Mouse (Mus musculus) midbrain, embryonic 13.5 days (tissue): Measurements from ENCODE around the gene 2900011O08Rik. TPM values are rescaled to one million over a fixed set of nuclear protein-coding genes. Genes with fewer than 3 reads are reported as not detected.
"Not testable (repeated sequence)": the region's sequence is repeated elsewhere in the genome, so short reads cannot be mapped to it uniquely, and the experiment has no call there.

Experiments
- ATAC-seq: fragments of 200-750 bp; cut with Nextera tagmentation; 2 replicates; pipeline ENCODE4 v1.8.0; 2017; ENCODE audit warnings: mild to moderate bottlenecking, moderate TSS enrichment, moderate library complexity
- H3K27ac ChIP-seq: fragments of 300-500 bp; sonication (generic); 2 replicates; pipeline ENCODE4 v1.5.1; 2015; ENCODE audit warnings: inconsistent platforms, mild to moderate bottlenecking, moderate library complexity
- H3K27me3 ChIP-seq: fragments of 300-500 bp; sonication (generic); 2 replicates; pipeline ENCODE4 v1.6.1; 2015; ENCODE audit warnings: mild to moderate bottlenecking, inconsistent platforms
- H3K36me3 ChIP-seq: fragments of 300-500 bp; sonication (generic); 2 replicates; pipeline ENCODE4 v1.6.1; 2015; ENCODE audit warnings: mild to moderate bottlenecking, inconsistent platforms
- H3K4me1 ChIP-seq: fragments of 300-500 bp; sonication (generic); replicated peaks from 2 replicates; pipeline ENCODE4 v1.6.1; 2015; ENCODE audit warnings: inconsistent platforms
- H3K4me2 ChIP-seq: fragments of 300-500 bp; sonication (generic); replicated peaks from 2 replicates; pipeline ENCODE4 v1.6.1; 2015; ENCODE audit warnings: moderate library complexity, mild to moderate bottlenecking, inconsistent platforms
- H3K4me3 ChIP-seq: fragments of 300-500 bp; sonication (generic); replicated peaks from 2 replicates; pipeline ENCODE4 v1.5.1; 2015; ENCODE audit warnings: mild to moderate bottlenecking, inconsistent platforms
- H3K9ac ChIP-seq: fragments of 300-500 bp; sonication (generic); replicated peaks from 2 replicates; pipeline ENCODE4 v1.6.1; 2015; ENCODE audit warnings: mild to moderate bottlenecking, inconsistent platforms
- H3K9me3 ChIP-seq: fragments of 300-500 bp; sonication (generic); 2 replicates; pipeline ENCODE4 v1.6.1; 2016; ENCODE audit warnings: mild to moderate bottlenecking, inconsistent platforms
- WGBS: fragments of 180-500 bp; shearing (Covaris S2); methylation state at CpG from one replicate; pipeline ENCODE4 v1.1.7; 2015; 5-methylcytosine and 5-hydroxymethylcytosine counted together
- polyA plus RNA-seq: library from polyadenylated mRNA; unstranded; fragments of >200 nt; fragmentation: Nextera tagmentation; extraction: Ambion mirVana; gene quantifications from 2 replicates; pipeline ENCODE4 v1.2.1, GENCODE M21; 2015

The 2900011O08Rik gene
- polyA plus RNA-seq, 1 experiment from 2014 or later, result 111 TPM

- Histone ChIP-seq H3K4me3 (no peak overlapping the region), H3K4me2 (no peak overlapping the region), H3K4me1 (no peaks in the 10 kb centered on the region), H3K9me3 (no peaks in the 10 kb centered on the region), H3K27me3 (no peaks in the 10 kb centered on the region), H3K36me3 (0 out of 2 replicates have a peak, but pooled peaks cover 6% of the 10 kb centered on the region), H3K9ac (no peak overlapping the region), H3K27ac (no peak overlapping the region)
- 86% methylated on average over 4 of the region's 4 CpGs for WGBS
- ATAC-seq, result no peak
Measured at GRCm38 (mm10) chr16:14046224-14046756, 59.9 kb downstream of the 2900011O08Rik start.

DNA sequence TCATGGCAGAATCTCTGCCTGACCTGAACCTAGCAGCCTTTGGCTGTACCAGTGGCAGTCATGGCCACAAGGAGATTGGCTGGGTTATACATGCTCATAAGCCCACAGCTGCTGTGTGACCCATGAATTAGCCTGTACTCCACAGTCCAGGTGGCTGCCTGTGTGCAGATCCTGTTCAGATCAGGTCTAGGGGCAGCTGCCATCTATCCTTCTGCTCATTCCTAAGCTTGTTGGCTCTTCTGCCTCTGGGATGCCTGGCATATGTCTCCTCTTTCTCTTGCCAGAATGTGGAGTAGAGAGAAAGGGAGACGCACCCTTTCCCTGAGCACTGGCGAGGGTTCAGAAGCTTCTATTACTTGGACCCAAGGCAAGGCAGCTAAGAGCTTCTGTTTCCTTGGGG lies 65.8 kb downstream of the 2900011O08Rik start:
- Histone ChIP-seq H3K36me3 (0 out of 2 replicates have a peak, but pooled peaks cover 6% of the 10 kb centered on the region), H3K27ac (no peak overlapping the region), H3K4me3 (no peak overlapping the region), H3K4me1 (peaks cover 4% of the 10 kb centered on the region; the same call in 1 of the 2 replicates), H3K9me3 (no peaks in the 10 kb centered on the region), H3K9ac (no peak overlapping the region), H3K27me3 (no peaks in the 10 kb centered on the region), H3K4me2 (no peak overlapping the region)
- WGBS, result 87% methylated on average over 2 of the region's 2 CpGs
- no peak for ATAC-seq

DNA sequence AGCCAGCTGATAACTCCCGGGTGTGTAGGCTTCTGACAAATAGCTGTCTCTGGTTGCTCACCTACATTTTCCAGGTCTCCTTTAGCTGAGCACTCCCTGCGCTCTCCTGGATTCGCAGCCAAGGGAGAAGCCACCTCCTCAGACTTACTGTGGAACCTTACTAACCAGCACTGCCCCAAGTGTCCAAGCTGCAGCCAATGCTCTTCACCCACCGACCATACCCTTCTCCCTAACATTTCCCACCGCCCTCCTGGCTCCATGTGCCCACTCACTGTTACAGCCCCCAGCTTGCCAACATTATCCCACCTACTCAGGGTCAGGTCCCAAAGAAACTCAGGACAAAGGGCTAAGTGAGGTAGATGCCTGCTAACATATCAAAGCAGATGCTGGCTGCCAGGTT lies 66.7 kb downstream of the 2900011O08Rik start:
- no peak for ATAC-seq
- H3K4me3 ChIP-seq, result no peak overlapping the region
- H3K4me2 ChIP-seq, result no peak overlapping the region
- no peak overlapping the region for H3K9ac ChIP-seq
- no peak overlapping the region for H3K27ac ChIP-seq
- no peaks in the 10 kb centered on the region for H3K9me3 ChIP-seq
- no peaks in the 10 kb centered on the region for H3K27me3 ChIP-seq
- WGBS, result 88% methylated on average over 5 of the region's 5 CpGs
- H3K4me1 ChIP-seq, result peaks cover 8% of the 10 kb centered on the region
- 0 out of 2 replicates have a peak, but pooled peaks cover 6% of the 10 kb centered on the region for H3K36me3 ChIP-seq

DNA sequence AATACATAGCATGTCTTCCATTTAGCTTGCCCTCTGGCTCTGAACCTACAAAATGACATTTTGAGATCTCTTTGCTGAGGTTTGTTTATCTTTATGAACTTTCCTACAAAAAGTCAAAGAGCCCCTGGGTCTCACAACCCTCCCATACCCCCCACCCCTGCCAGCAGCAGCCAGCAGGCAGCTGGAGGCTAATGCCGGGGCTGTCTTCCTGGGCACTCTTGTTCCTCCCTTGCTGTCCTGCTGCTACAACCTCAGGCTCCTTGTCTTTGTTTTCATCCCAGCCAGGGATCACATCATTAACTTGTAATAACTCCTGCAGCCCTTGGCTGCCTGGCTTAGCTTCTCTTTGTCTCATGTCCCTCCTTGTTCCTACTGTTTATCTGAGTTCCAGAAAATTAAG lies 68.9 kb downstream of the 2900011O08Rik start:
- H3K27ac ChIP-seq, result no peak overlapping the region
- ATAC-seq, result no peak

GRCm38 (mm10) chr16:14056734-14057133 lies 70.3 kb downstream of the 2900011O08Rik start:
- 84% methylated on average over 4 of the region's 4 CpGs for WGBS
- ATAC-seq, result no peak

More for the DNA sequence above, 68.9 kb downstream of the 2900011O08Rik start:
- Histone ChIP-seq H3K27me3 (no peaks in the 10 kb centered on the region), H3K4me3 (no peak overlapping the region), H3K36me3 (peaks cover 4% of the 10 kb centered on the region; the same call in 1 of the 2 replicates), H3K4me2 (no peak overlapping the region), H3K4me1 (peaks cover 15% of the 10 kb centered on the region), H3K9me3 (no peaks in the 10 kb centered on the region), H3K9ac (no peak overlapping the region)
- WGBS, result 25% methylated on average over 1 of the region's 1 CpGs

DNA sequence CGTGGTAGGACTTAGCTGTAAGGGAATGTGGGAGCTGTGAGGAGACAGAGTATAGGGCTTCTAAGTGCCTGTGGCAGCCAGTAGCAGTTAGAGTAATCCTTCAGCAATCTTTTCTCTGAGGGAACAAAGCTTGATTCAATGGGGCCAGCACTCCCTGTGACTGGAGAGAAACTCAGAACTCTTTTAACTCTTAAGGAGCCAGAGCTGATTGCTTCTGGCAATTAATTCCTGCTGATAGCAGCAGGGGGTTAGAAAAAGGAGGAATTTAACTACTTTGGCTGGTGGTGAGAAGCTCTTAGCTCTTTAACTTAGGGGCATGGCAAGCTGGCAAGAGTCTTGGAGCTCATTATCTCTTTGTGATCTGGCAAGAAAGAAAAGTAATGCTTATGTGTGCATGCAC lies 72.1 kb downstream of the 2900011O08Rik start:
- no peak overlapping the region for H3K4me2 ChIP-seq
- H3K9me3 ChIP-seq, result no peaks in the 10 kb centered on the region
- H3K27me3 ChIP-seq, result no peaks in the 10 kb centered on the region
- no peak overlapping the region for H3K4me3 ChIP-seq
- no peak overlapping the region for H3K9ac ChIP-seq
- ATAC-seq, result peak; percentile 72
- H3K36me3 ChIP-seq, result peaks cover 2% of the 10 kb centered on the region; the same call in 1 of the 2 replicates
- H3K4me1 ChIP-seq, result peaks cover 15% of the 10 kb centered on the region
- no peak overlapping the region for H3K27ac ChIP-seq
- 0% methylated on average over 1 of the region's 1 CpGs for WGBS

More at GRCm38 (mm10) chr16:14056734-14057133, 70.3 kb downstream of the 2900011O08Rik start:
- no peak overlapping the region for H3K4me3 ChIP-seq
- no peak overlapping the region for H3K9ac ChIP-seq
- peaks cover 15% of the 10 kb centered on the region for H3K4me1 ChIP-seq
- H3K36me3 ChIP-seq, result peaks cover 2% of the 10 kb centered on the region; the same call in 1 of the 2 replicates
- H3K9me3 ChIP-seq, result no peaks in the 10 kb centered on the region
- no peaks in the 10 kb centered on the region for H3K27me3 ChIP-seq
- H3K4me2 ChIP-seq, result no peak overlapping the region
- no peak overlapping the region for H3K27ac ChIP-seq

GRCm38 (mm10) chr16:14059118-14059854 lies 72.9 kb downstream of the 2900011O08Rik start:
- Histone ChIP-seq H3K9ac (no peak overlapping the region), H3K27ac (no peak overlapping the region), H3K27me3 (no peaks in the 10 kb centered on the region), H3K36me3 (peaks cover 2% of the 10 kb centered on the region; the same call in 1 of the 2 replicates), H3K9me3 (no peaks in the 10 kb centered on the region), H3K4me1 (peaks cover 15% of the 10 kb centered on the region), H3K4me2 (no peak overlapping the region), H3K4me3 (no peak overlapping the region)
- no peak for ATAC-seq
- 65% methylated on average over 1 of the region's 1 CpGs for WGBS

DNA sequence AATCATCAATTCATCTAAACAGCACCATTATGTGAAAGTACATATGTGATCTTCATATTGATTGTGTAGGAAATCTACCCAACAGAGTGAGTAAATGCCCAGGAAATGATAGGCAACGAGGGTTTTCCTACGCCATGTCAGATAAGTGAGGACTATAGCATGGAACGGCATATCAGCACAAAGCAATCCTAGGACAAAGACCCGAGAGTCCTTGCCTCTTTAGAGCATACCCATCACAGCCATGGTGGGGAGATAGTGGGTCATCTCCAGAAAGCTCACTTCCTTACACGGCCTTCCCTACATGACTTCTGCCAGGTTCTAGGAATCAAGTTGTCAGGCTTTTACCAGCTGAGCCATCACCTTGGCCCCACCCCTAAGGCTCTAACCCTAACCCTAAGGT lies 73.5 kb downstream of the 2900011O08Rik start:
- H3K27me3 ChIP-seq, result no peaks in the 10 kb centered on the region
- H3K4me1 ChIP-seq, result peaks cover 15% of the 10 kb centered on the region
- peaks cover 2% of the 10 kb centered on the region; the same call in 1 of the 2 replicates for H3K36me3 ChIP-seq
- H3K9ac ChIP-seq, result no peak overlapping the region
- H3K9me3 ChIP-seq, result no peaks in the 10 kb centered on the region
- no peak overlapping the region for H3K4me2 ChIP-seq
- ATAC-seq, result no peak
- no peak overlapping the region for H3K4me3 ChIP-seq
- H3K27ac ChIP-seq, result no peak overlapping the region
- WGBS, result 80% methylated on average over 5 of the region's 5 CpGs

DNA sequence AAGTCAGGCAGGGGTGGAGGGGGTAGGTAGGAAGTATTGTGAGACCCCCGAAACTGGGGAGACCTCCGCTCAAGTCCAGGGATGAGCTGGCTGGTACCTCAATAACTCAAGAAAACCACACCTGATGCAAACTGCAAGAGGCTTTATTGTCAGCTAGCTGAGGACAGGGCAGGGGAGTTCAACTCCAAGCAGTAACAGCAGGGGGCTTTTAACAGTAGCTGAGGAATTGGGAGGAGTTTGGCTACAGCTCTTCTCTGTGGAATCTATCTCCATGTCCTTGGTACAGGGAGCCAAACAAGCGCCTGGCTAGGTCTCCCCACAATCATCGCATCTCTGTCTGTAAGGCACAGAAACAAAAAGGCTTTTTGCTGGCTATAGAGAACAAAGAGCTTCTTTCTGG lies 80.2 kb downstream of the 2900011O08Rik start:
- H3K4me2 ChIP-seq, result not testable (repeated sequence)

DNA sequence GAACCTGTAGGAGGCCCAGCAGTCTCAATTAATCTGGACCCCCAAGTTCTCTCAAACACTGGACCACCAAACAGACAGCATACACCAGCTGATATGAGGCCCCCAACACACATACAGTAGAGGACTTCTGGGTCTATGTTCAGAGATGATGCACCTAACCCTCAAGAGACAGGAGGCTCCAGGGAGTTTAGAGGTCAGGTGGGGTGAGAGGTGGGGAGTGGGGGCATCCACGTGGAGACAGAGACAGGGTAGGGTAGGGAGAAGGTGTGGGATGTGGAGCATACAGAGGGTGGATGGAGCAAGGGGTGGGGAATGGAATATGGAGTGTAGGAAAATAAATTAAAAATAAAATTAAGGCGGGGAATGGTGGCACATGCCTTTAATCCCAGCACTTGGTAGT lies 82.3 kb downstream of the 2900011O08Rik start:
- not testable (repeated sequence) for ATAC-seq
- WGBS, result 80% methylated on average over 2 of the region's 2 CpGs

More for the DNA sequence above, 80.2 kb downstream of the 2900011O08Rik start:
- H3K4me3 ChIP-seq, H3K27me3 ChIP-seq, H3K4me1 ChIP-seq, H3K27ac ChIP-seq, H3K9ac ChIP-seq, ATAC-seq, H3K9me3 ChIP-seq, H3K36me3 ChIP-seq: not testable (repeated sequence)
- WGBS, result 86% methylated on average over 4 of the region's 4 CpGs

DNA sequence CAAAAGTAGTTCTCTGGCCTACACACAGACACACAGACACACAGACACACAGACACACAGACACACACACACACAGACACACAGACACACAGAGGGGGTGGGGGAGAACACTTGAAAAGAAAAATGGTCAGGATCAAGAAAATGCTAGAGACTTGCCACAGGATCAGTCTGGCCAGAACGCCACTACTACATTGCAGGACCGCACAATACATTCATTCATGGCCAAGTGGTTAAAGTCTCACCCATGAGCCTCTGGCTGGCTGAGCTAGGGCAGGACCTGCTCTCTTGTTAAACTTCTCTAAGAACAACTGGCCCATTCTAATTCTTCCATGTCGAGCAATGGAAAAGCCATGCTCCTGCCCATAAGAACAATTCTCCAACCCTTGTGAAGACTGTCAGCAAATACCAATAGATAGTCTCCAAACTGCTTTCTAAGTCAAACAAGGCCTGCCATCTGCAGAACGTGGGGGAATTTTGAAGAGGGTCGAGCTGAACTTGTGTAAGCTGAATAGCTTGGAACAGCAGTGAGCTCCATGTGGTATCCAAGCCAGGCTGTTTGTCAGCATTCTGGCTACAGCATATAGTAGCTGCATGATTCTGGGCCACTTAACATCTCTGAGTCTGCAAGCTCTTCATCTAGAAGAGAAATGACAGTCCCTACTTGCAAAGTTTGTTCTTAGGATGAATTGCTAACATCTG lies 84.2 kb downstream of the 2900011O08Rik start:
- Histone ChIP-seq H3K27me3 (no peaks in the 10 kb centered on the region), H3K4me2 (no peak overlapping the region), H3K4me1 (peaks cover 6% of the 10 kb centered on the region; the same call in 1 of the 2 replicates), H3K9me3 (no peaks in the 10 kb centered on the region), H3K27ac (no peak overlapping the region), H3K9ac (no peak overlapping the region), H3K4me3 (no peak overlapping the region), H3K36me3 (0 out of 2 replicates have a peak, but pooled peaks cover 7% of the 10 kb centered on the region)
- 77% methylated on average over 5 of the region's 5 CpGs for WGBS
- no peak for ATAC-seq

More for the DNA sequence above, 82.3 kb downstream of the 2900011O08Rik start:
- H3K27me3 ChIP-seq, H3K9me3 ChIP-seq, H3K36me3 ChIP-seq, H3K4me2 ChIP-seq, H3K4me1 ChIP-seq, H3K27ac ChIP-seq, H3K9ac ChIP-seq, H3K4me3 ChIP-seq: not testable (repeated sequence)

- H3K9me3 ChIP-seq, result no peaks in the 10 kb centered on the region
- no peak overlapping the region for H3K4me3 ChIP-seq
- no peak for ATAC-seq
- no peaks in the 10 kb centered on the region for H3K27me3 ChIP-seq
- H3K4me2 ChIP-seq, result no peak overlapping the region
- no peak overlapping the region for H3K27ac ChIP-seq
- WGBS, result 86% methylated on average over 2 of the region's 2 CpGs
- H3K36me3 ChIP-seq, result no peaks in the 10 kb centered on the region
- H3K4me1 ChIP-seq, result no peaks in the 10 kb centered on the region
- no peak overlapping the region for H3K9ac ChIP-seq
Measured at GRCm38 (mm10) chr16:14082925-14083324, 96.5 kb downstream of the 2900011O08Rik start.
